Comparison of ENCODE assay signal across 8 mouse cellular contexts in genomic region chr1:151754028-151754489, GRCm38 (mm10). TPM values are rescaled to one million over a fixed set of nuclear protein-coding genes. Genes with fewer than 3 reads are reported as not detected.
DNase-seq lines count a peak whose midpoint lies in the region; ATAC-seq and TF ChIP-seq lines count a peak whose summit lies in the region.

No protein-coding gene starts in this region.

- H3K36me3 ChIP-seq in heart, embryonic 11.5 days (ENCODE audit: control insufficient read depth, insufficient read depth, low read length), result no peaks in the 10 kb centered on the region
- no peaks in the 10 kb centered on the region for H3K36me3 ChIP-seq in heart, embryonic 15.5 days
- no peaks in the 10 kb centered on the region for H3K36me3 ChIP-seq in myocyte (ENCODE audit: control insufficient read depth, insufficient read depth)

- H3K9me3 ChIP-seq in heart, embryonic 11.5 days (replicated peaks; ENCODE audit: control insufficient read depth, low read length), result no peaks in the 10 kb centered on the region
- H3K9me3 ChIP-seq in heart, embryonic 15.5 days (replicated peaks), result no peaks in the 10 kb centered on the region

- H3K79me2 ChIP-seq in myocyte (ENCODE audit: control insufficient read depth, insufficient read depth), result peaks cover 34% of the 10 kb centered on the region

- WGBS in heart, embryonic 11.5 days (ENCODE audit: insufficient replicate concordance), result 59% methylated on average over 10 of the region's 10 CpGs
- 57% methylated on average over 10 of the region's 10 CpGs for WGBS in heart, embryonic 15.5 days

- H3K4me3 ChIP-seq in heart, embryonic 11.5 days (ENCODE audit: low read depth, low read length), result peak overlapping the region; percentile 95
- peak overlapping the region; percentile 89; the same call in 1 of the 2 replicates for H3K4me3 ChIP-seq in heart, embryonic 15.5 days
- peak overlapping the region; percentile 77 for H3K4me3 ChIP-seq in myocyte

- H3K4me1 ChIP-seq in heart, embryonic 11.5 days (ENCODE audit: control insufficient read depth, insufficient read depth, low read length), result peaks cover 10% of the 10 kb centered on the region
- peaks cover 14% of the 10 kb centered on the region for H3K4me1 ChIP-seq in heart, embryonic 15.5 days (replicated peaks)

- no peaks in the 10 kb centered on the region for H3K27me3 ChIP-seq in heart, embryonic 11.5 days (ENCODE audit: control insufficient read depth, insufficient read depth, low read length)
- no peaks in the 10 kb centered on the region for H3K27me3 ChIP-seq in heart, embryonic 15.5 days
- H3K27me3 ChIP-seq in myocyte (ENCODE audit: control insufficient read depth, insufficient read depth, insufficient read length), result no peaks in the 10 kb centered on the region

- peak overlapping the region; percentile 16; the same call in 1 of the 2 replicates for H3K9ac ChIP-seq in heart, embryonic 11.5 days (ENCODE audit: low read depth, low read length)
- H3K9ac ChIP-seq in heart, embryonic 15.5 days, result no peak overlapping the region

- ATAC-seq in heart, embryonic 11.5 days (replicated peaks; ENCODE audit: insufficient number of reproducible peaks, low FRiP score, low TSS enrichment), result no peak
- no peak for ATAC-seq in heart, embryonic 15.5 days (replicated peaks; ENCODE audit: insufficient number of reproducible peaks, insufficient read depth, low FRiP score, low read depth)

- no peak for DNase-seq in heart, postnatal 4 days
- peak; percentile 21 for DNase-seq in NIH3T3 (ENCODE audit: low read depth)
- DNase-seq in kidney, postnatal 36 days, result peak; percentile 29 to 48
- no peak for DNase-seq in layer of hippocampus, postnatal 25 days (ENCODE audit: extremely low spot score in 1 of 2, low spot score in 1 of 2)
- DNase-seq in layer of hippocampus, adult 18-20 months (ENCODE audit: low spot score in 2 of 2), result no peak

- H3ac ChIP-seq in myocyte (ENCODE audit: control insufficient read depth, insufficient read length), result no peak overlapping the region

- no peak for TF ChIP-seq POLR2A in myocyte (IDR thresholded peaks at IDR 0.05; ENCODE audit: insufficient read length, low read depth)

- peak overlapping the region; percentile 58 for H3K4me2 ChIP-seq in heart, embryonic 11.5 days
- peak overlapping the region; percentile 59 for H3K4me2 ChIP-seq in heart, embryonic 15.5 days
- peak overlapping the region; percentile 85 for H3K4me2 ChIP-seq in myocyte (ENCODE audit: low read depth)

- H3K27ac ChIP-seq in heart, embryonic 11.5 days (ENCODE audit: low read depth, low read length), result no peak overlapping the region
- H3K27ac ChIP-seq in heart, embryonic 15.5 days, result no peak overlapping the region

TF ChIP-seq in myocyte, 11 proteins besides CTCF, POLR2A, EP300 and RAD21:
- TF ChIP-seq CEBPB (IDR thresholded peaks at IDR 0.05; ENCODE audit: insufficient read depth, poor library complexity, severe bottlenecking) (peak; percentile 79), USF1 (IDR thresholded peaks at IDR 0.05; ENCODE audit: low read depth) (no peak), REST (IDR thresholded peaks at IDR 0.05; ENCODE audit: insufficient read depth, insufficient read length) (no peak), MYOD1 (IDR thresholded peaks at IDR 0.05; ENCODE audit: control insufficient read depth in 1 of 3, insufficient read length in 2 of 3, low read depth in 2 of 3) (peak in 1 of 3 experiments; percentile 36), MYOG (IDR thresholded peaks at IDR 0.05; ENCODE audit: control insufficient read depth in 1 of 3, insufficient read depth in 1 of 3, insufficient read length in 2 of 3, low read depth in 2 of 3) (peak in 1 of 3 experiments; percentile 46)

RNA-seq across cellular contexts. Expression of gene Edem3, which starts 1.1 kb away (rescaled TPM):
- 18.3 and 23.0 TPM in 2 replicates for polyA plus RNA-seq in heart, embryonic 11.5 days (2014; fragmentation: Nextera tagmentation; extraction: Ambion mirVana)
- 10 to 100 TPM; 21.8 to 24.2 TPM for total RNA-seq in heart, postnatal 4 days (2021)
- polyA plus RNA-seq in heart, embryonic 15.5 days (2015; fragmentation: Nextera tagmentation; extraction: Ambion mirVana), result 10.6 and 11.5 TPM in 2 replicates
- 10.0 TPM for polyA plus RNA-seq in myocyte (2012; fragmentation: generic; extraction: Trizol)
- total RNA-seq in layer of hippocampus, postnatal 25 days (2021), result 10 to 100 TPM; 38.6 to 38.9 TPM
- 10 to 100 TPM; 38.8 to 39.3 TPM for total RNA-seq in layer of hippocampus, adult 18-20 months (2021)

Comparison
In these comparisons a context has a peak if more than half of its experiments do, and no peak if none do; other contexts are left out.
1. DNase-seq: peak in NIH3T3 (single experiment) and kidney, postnatal 36 days (2 of 2); none in heart, postnatal 4 days (single experiment), layer of hippocampus, postnatal 25 days (0 of 2) and layer of hippocampus, adult 18-20 months (0 of 2).
2. Peak in every context shown above with its lines, with median percentiles within 50 percentile points of each other: H3K4me2 ChIP-seq and H3K4me3 ChIP-seq.